Mouse (Mus musculus) liver, embryonic 14.5 days (tissue): ENCODE measurements around the gene Xrcc4.

ENCODE experiments used
- CTCF ChIP-seq: IDR thresholded peaks from 2 replicates; pipeline ENCODE4 v1.5.1; 2016; ENCODE audit warnings: antibody characterized with exemption, low read depth, control low read depth
- EP300 ChIP-seq: IDR thresholded peaks from 2 replicates; pipeline ENCODE4 v1.6.1; 2016; ENCODE audit warnings: antibody characterized with exemption, low read depth

DNA sequence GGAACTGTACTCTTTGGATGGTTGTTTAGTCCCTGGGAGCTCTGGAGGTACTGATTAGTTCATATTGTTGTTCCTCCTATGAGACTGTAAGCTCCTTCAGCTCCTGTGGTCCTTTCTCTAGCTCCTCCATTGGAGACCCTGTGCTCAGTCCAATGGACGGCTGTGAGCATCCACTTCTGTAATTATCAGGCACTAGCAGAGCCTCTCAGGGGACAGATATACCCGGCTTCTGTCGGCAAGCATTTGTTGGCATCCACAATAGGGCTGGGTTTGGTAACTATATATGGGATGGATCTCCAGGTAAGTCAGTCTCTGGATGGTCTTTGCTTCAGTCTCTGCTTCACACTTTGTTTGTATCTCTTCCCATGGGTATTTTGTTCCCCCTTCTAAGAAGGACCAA is 118.5 kb downstream of the Xrcc4 start:
- no peak for TF ChIP-seq CTCF
- TF ChIP-seq EP300 = no peak
